Mouse (Mus musculus): ENCODE measurements at regions not wholly inside any gene's neighbourhood (a gene's known extent, or its start where the extent isn't known, plus 50 kb on each side); places are given as distances from the start of the nearest gene placed in this dataset.

DNA sequence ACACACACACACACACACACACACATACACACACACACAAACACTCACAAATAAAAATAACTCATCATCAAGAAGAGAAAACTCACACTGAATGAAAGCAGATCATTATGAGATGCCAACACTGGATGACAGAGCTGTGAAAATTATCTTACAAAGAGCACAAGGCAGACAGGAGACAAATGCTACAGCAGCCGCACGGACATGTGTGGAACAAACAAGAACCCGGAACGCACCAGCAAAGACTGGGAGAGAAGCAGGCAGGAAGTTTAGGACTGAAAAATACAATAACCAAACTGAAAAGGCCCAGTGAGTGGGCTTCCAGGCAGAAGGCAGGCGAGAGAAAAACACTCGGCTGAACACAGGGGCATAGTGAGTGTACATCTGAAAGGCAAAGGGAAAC, 148.2 kb downstream of the Rplp1 start:
- intact Hi-C loops (cut with DNase I): no loop called here

DNA sequence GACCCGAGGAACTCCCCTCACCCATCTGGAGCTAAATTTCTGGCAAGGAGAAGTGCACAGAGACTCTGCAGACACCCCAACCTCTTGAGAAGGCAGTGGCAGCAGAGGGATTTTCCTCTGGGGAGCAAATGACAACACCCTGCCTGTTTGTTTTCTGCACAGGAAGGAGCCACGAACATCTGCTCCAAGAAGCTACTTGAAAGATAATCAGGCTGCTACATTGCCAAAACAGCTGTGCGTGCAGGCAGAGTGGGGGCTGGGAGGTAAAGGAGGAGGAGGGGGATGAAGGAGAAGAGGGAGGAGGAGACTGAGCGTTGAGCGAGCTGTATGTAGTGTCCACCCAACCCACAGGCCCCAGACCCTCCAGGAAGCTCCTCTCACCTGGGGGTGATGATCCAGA, 149.0 kb downstream of the Rplp1 start:
- intact Hi-C loops (cut with DNase I): no loop called here

GRCm38 (mm10) chr9:61757806-61758205, 156.5 kb downstream of the Rplp1 start:
- intact Hi-C loops (cut with DNase I): no loop called here

DNA sequence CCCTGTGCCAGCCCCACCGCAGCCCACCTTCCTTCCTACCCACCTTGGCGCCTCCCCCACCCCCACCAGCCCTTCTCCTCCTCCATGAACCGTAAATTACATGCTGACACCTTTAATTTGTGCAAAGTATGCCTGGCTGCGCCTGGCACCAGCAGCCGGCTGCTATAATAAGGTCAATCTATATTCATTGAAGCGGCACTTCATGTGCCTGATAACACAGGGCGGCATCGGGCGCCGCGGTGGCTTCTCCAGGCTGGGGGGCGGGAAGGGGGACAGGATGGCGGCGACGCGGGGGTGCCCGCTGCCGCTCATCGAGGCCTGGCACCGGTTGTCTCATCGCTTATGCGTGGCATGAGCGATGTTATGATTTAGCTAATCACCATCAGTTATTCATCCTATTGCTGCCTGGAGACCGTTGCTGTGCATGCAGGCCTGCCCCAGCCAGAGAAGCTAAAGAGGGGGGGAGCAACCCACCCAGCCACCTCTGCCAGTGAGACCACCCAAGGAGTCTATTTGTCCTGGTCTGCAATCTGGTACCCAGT, 157.5 kb downstream of the Rplp1 start:
- intact Hi-C loops (cut with DNase I): no loop called here

- intact Hi-C loops (cut with DNase I): no loop called here
Observed at GRCm38 (mm10) chr9:61756224-61756800, 158.0 kb downstream of the Rplp1 start.

DNA sequence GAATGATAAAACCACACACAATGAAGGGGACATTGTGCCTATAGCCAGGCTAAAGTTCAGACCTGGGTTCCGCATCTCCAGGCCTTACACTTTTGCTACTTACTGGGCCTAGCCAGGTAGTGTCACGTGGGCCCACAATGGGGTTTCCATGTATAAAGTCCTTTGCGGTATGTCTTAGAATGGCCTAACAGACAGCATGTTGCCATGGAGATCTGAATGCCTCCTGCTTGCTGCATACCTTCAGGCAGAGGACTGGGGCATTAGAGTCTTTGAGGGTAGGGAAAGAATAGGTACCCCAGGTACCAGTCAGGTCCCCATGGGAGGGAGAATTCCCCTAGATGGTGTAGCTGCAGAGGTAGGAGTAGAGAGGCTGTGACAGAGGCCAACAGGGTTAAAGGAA, 159.0 kb downstream of the Rplp1 start:
- intact Hi-C loops (cut with DNase I): no loop called here

DNA sequence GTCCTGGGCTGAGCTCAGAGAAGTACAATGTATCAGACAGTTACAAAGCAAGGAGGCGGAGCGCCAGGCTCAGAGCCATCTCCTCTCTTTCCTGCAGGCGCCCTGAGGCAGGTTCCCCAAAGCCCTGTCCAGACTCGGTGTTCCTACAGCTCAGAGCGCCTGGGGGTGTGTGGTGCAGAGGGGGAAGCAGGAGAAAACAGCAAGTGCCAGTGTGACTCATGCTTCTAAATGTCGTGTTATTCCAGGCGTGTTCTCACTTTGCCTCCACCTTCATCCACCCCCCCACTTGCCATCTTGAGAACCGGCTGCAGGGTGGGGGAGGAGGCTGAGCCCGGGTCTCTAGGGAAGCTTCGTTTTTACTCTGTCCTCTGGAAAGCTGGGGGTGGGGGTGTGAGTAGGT, 160.5 kb downstream of the Rplp1 start:
- intact Hi-C loops (cut with DNase I): no loop called here

DNA sequence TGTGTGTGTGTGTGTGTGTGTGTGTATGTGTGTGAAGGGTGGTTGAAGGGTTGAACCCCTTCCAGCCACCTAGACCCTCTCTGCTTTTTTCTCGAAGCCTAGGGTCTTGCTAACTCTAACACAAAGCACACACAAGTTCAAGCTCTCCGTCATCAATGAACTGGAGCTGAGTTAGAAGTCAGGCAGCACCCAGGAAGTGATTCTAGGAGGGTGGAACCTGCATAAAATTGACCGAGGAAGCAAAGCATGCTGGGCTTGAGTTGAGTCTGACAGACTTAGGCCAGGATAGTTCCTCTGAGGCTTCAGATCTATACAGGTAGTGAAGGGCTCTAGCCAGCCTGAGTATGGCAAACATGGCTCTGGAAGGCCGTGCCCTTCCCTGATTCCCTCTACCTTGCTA, 165.1 kb downstream of the Rplp1 start:
- intact Hi-C loops (cut with DNase I): no loop called here

- intact Hi-C loops (cut with DNase I): no loop called here
Observed at GRCm38 (mm10) chr9:61748416-61748815, 165.9 kb downstream of the Rplp1 start.

GRCm38 (mm10) chr9:61746401-61746800, 167.9 kb downstream of the Rplp1 start:
- intact Hi-C loops (cut with DNase I): no loop called here

GRCm38 (mm10) chr9:61745301-61745801, 169.0 kb downstream of the Rplp1 start:
- intact Hi-C loops (cut with DNase I): no loop called here

DNA sequence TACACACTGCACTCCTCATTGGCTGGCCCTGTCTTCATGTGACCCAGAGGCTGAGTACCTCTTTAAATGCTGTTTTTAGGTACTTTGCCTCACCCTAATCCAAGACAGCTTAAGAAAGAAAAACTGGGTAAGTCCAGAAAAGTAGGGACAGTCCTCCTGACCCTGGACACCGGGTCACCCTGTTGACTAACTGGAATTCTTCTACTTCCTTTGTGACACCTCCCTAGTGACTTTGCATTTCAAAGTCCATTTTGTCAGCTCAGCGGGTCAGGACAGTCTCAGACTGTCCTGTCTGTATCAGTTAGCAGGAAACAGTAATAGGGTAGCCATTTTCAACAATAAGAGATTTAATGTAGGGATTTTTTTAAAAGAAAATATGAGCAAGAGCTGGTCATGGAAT, 180.8 kb downstream of the Rplp1 start:
- intact Hi-C loops (cut with DNase I): no loop called here

DNA sequence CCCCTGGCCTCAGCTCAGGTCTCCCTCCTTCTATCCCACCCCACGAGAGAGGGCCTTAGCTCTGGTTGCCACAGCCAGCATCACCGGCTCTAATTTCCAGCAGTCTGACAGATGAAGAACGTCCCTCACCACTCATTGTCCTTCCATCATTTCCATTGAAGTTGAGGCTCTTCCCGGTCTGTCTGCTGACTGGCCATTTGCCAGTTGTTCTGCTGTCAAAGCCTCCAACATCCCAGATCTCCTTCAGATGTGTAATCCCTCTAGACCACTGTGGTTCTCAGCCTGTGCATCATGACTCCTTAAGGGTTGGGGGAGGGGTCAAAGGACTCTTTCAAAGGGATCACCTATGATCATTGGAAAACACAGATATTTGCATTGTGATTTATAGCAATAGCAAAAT, 181.6 kb downstream of the Rplp1 start:
- intact Hi-C loops (cut with DNase I): no loop called here

DNA sequence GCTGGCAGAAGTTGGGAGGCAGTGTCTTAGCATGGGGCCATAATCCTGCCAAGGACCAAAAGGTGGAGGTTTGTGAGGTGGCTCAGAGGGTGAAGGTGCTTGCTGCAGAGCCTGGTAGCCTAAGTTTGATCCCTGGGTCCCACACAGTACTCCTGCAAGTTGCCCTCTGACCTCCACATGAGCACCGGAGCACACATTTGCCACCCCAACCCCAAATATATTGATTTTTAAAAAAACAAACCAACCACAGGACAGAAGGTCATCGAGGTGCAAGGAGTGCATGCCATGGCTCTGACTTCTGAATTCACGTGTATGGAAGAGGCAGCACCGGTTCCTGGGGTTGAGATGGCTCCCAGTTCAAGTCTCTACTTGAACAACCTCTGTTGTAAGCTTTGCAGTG, 186.2 kb downstream of the Rplp1 start:
- intact Hi-C loops (cut with DNase I): no loop called here

- intact Hi-C loops (cut with DNase I): no loop called here
Observed at GRCm38 (mm10) chr9:61727651-61728050, 186.7 kb downstream of the Rplp1 start.

GRCm38 (mm10) chr9:61724070-61724469, 190.3 kb downstream of the Rplp1 start:
- intact Hi-C loops (cut with DNase I): no loop called here

GRCm38 (mm10) chr9:61723021-61723581, 191.2 kb downstream of the Rplp1 start:
- intact Hi-C loops (cut with DNase I): no loop called here

DNA sequence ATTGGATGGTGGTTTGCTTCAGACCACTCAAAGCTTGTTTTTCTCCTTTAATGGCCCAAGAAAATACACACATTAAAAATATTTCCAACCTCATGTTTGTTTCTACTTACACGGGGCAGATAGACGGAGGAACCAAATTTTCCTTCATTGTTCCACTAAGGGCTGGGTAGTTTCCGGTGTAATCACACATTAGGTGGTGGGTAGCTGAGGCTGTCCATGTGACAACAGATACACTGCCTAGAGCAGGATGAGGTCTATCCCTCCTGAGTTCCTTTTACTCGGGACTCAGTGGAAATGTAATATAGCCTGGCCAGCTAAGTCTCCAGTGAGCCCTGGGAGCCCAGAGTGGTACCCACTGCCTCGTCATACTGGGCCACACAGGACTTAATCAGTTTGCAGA, 192.5 kb downstream of the Rplp1 start:
- intact Hi-C loops (cut with DNase I): no loop called here

- intact Hi-C loops (cut with DNase I): no loop called here
Observed at GRCm38 (mm10) chr9:61721071-61721470, 193.3 kb downstream of the Rplp1 start.

DNA sequence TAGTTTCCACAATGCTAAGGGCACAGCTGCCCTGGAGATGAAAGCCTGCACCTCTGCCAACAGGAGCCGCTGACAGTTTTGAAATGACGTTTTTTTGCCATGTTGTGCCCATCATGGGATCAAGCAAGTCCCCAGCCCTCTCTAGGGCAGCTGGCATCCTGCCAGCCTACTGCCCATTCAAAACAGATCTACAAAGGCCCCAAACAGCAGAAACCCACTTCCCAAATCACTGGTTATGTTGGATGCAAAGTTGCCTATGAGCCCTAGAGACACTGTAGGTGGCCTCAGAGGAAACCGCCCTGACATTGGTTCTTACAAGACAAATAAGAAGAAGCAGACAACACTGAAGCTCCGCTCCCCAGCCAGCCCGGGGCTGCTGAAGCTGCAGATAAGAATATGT, 194.1 kb downstream of the Rplp1 start:
- intact Hi-C loops (cut with DNase I): no loop called here

DNA sequence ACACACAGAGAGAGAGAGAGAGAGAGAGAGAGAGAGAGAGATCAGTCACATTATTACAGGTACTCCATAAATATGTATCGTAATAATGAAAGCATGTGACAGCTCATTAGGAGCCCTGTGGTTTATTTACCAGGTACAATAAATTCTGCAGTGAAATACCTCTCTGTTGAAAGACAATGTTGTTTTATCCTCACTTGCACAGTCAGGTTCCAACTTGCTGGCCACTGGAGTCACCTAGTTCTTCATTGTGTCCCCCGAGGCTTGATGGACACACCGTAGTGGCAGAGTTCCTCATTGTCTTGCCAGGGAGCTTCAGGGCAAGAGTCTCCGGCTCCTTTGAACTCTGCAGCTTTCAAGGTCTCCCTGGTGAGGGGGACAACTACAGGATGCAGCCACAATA, 197.6 kb downstream of the Rplp1 start:
- intact Hi-C loops (cut with DNase I): no loop called here

- intact Hi-C loops (cut with DNase I): no loop called here
Observed at GRCm38 (mm10) chr9:61714331-61715035, 199.9 kb downstream of the Rplp1 start.

- intact Hi-C loops (cut with DNase I): no loop called here
Observed at GRCm38 (mm10) chr9:61713806-61714205, 200.5 kb downstream of the Rplp1 start.
